Mouse (Mus musculus) midbrain, embryonic 13.5 days (tissue): Measurements from ENCODE around the gene Crybg1. TPM values are rescaled to one million over a fixed set of nuclear protein-coding genes. Genes with fewer than 3 reads are reported as not detected.

ENCODE experiments used
- polyA plus RNA-seq: library from polyadenylated mRNA; unstranded; fragments of >200 nt; fragmentation: Nextera tagmentation; extraction: Ambion mirVana; gene quantifications from 2 replicates; pipeline ENCODE4 v1.2.1, GENCODE M21; 2015

Gene Crybg1
- polyA plus RNA-seq, 1 experiment from 2014 or later: 0.34 TPM

Other genes with a start within 250 kb of the Crybg1 start
- gene Qrsl1, start 247.1 kb downstream of the Crybg1 start, polyA plus RNA-seq: 20.7 and 23.5 TPM in 2 replicates
- 15.6 and 15.9 TPM in 2 replicates for gene Rtn4ip1, start 247.0 kb downstream of the Crybg1 start, polyA plus RNA-seq
- gene Atg5, start 119.5 kb upstream of the Crybg1 start, polyA plus RNA-seq: 51.9 and 53.5 TPM in 2 replicates